Mouse (Mus musculus) adipocyte (in vitro differentiated cells): Measurements from ENCODE around the gene Pecr.
"Not testable (repeated sequence)": the region's sequence is repeated elsewhere in the genome, so short reads cannot be mapped to it uniquely, and the experiment has no call there.

Source experiments
- DNase-seq: peaks from one replicate; pipeline ENCODE4 v3.0.0-alpha.2; 2016; ENCODE audit warnings: low spot score

Gene Pecr

DNA sequence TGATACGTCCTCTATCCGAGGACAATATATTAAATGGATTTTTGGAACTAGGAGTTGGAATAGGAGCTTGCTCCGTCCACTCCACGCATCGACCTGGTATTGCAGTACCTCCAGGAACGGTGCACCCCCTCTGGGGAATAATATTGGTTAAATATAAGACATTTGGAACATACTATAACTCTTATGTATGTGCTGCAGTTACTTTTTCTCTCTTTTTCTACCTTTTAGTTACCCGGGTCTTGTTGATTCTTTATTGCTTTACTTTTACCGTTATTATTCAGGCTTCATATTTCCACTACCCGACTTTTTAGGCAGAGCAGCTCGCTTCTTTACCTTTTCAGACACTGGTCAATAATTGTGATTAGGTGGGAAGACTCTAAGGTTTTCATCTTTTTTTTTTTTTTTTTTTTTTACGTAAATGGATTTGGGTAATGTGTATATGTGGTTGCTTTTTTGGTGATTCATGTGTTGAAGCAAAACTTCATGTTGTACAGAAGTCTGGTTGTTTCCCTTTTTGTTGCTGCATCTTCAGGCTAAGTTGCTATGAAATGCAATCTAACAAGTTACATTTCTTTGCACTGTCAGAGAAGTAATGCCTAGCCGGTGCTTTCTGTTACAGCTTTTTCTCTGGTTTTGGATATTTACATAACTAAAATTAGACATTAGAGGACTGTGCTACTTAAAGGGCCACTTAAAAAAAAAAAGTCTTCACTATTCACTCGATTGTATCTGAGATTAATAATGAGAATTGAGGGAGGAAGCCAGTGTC lies 46.9 kb downstream of the Pecr start:
- no peak for DNase-seq

DNA sequence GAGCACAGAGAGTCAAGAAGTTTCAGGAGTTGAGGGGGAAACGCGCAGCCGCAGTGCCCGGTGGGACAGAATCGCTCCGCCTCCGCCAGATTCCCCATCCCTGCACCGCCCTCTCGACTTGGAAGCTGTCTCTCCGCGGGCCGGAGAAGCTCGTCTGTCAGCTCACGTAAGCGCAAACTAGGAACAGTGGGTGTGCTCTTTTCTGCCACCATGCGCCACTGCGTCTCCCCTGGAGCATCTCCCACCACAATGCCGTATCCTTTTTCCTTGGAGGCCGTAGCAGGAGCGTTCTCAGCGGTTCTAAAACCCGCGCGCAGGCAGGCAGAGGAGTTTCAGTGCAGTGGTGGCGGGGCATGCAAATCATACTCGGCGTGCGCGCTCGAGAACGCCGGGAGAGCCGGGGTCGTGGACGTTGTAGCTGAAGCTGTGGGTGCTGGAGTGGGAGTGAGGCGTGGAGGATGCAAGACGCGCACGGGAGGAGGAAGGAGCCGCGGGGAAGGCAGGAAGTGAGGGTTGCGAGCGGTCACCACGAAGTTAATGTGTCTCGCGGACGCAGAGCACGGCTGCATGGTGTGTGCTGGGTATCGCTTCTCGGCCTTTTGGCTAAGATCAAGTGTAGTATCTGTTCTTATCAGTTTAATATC lies 47.6 kb downstream of the Pecr start:
- not testable (repeated sequence) for DNase-seq

DNA sequence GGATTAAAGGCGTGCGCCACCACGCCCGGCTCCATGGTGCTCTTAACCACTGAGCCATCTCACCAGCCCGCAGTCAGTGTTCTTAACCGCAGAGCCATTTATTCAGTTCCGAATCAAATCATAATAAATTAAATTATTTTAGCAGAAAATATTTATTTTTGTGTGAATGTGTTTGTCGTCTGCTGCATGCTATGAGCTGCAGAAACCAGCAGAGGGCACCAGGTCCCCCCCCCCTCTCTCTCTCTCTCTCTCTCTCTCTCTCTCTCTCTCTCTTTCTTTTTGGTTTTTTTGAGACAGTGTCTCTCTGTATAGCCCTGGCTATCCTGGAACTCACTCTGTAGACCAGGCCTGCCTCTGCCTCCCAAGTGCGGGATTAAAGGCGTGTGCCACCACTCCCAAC lies 51.5 kb downstream of the Pecr start:
- DNase-seq, result not testable (repeated sequence)

DNA sequence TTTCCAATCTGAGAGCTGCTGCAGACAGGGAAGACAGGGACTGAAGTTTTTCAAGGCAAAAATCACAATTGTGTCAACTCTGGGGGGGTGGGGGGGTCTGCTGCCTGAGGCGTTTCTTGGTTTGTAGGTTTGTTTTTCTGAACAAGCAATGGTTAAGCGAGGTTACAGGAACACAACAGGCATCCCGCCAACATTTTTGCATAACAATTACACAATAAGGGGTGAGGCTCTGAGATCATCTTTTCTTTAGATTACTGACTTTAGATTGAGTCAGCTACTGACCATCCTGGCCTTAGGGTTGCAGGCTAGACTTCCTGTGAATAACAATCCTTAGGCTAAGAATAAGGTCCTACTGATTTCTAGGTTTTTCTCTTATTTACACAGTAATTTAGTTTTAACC lies 55.1 kb downstream of the Pecr start:
- DNase-seq, result peak; percentile 84

GRCm38 (mm10) chr1:72227546-72227945 lies 56.6 kb downstream of the Pecr start:
- DNase-seq, result no peak

GRCm38 (mm10) chr1:72226887-72227481 lies 57.1 kb downstream of the Pecr start:
- no peak for DNase-seq

- DNase-seq, result peak; percentile 51
Observed at GRCm38 (mm10) chr1:72226172-72226886, 57.8 kb downstream of the Pecr start.

DNA sequence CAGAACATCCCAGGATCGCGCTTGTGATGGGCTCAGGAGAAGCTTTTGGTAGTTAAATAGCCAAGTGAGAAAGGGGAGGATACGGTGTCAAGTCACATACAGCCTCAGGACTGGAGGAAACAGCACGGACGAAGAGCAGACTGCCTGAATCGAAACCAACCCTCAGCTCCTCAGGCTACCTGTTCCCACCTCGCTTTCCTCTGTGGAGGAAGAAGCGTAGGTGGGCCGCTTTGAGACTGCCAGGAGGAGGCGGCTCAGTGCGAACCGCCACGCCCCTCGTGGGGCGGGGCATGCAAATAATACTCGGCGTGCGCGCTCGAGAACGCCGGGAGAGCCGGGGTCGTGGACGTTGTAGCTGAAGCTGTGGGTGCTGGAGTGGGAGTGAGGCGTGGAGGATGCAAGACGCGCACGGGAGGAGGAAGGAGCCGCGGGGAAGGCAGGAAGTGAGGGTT lies 58.4 kb downstream of the Pecr start:
- DNase-seq, result peak; percentile 66

- no peak for DNase-seq
Observed at GRCm38 (mm10) chr1:72225054-72225718, 58.9 kb downstream of the Pecr start.

DNA sequence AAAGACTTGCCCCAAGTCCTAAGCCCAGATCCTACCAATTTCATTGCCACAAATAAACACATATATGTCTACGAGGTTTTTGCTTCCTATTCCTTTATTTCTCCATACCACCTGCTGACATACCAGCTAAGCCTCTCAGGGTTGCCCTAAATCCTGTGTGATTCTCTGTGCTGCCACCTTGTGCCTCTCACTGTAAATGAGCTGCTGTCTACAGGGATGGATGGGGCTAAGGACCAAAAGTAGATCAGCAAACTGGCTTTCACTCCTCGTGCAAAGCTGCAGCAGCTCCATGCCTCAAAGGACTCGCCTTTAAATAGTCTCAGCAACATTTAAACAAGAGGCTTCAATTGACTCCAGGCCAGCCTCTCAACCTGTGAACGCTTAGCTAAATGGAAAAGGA lies 64.1 kb downstream of the Pecr start:
- DNase-seq, result peak; percentile 41

- DNase-seq, result no peak
Observed at GRCm38 (mm10) chr1:72219116-72219515, 65.0 kb downstream of the Pecr start.

GRCm38 (mm10) chr1:72218626-72219025 lies 65.5 kb downstream of the Pecr start:
- DNase-seq, result no peak

GRCm38 (mm10) chr1:72216761-72217160 lies 67.4 kb downstream of the Pecr start:
- no peak for DNase-seq

DNA sequence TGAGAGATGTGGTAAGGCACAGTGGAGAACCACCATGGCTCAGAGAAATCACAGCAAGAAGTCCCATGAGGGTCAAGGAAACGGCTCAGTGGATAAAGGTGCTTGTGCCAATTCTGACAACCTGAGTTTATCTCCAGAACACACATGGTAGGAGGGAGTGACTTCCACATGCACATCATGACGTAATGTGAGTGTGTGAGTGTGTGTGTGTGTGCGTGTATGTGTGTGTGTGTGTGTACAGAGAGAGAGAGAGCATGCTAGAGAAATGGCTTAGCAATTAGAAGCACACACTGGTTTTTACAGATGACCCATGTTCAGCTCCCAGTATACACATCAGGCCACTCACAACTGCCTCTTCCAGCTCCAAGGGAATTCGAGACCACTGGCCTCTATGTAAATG lies 68.9 kb downstream of the Pecr start:
- DNase-seq, result no peak

DNA sequence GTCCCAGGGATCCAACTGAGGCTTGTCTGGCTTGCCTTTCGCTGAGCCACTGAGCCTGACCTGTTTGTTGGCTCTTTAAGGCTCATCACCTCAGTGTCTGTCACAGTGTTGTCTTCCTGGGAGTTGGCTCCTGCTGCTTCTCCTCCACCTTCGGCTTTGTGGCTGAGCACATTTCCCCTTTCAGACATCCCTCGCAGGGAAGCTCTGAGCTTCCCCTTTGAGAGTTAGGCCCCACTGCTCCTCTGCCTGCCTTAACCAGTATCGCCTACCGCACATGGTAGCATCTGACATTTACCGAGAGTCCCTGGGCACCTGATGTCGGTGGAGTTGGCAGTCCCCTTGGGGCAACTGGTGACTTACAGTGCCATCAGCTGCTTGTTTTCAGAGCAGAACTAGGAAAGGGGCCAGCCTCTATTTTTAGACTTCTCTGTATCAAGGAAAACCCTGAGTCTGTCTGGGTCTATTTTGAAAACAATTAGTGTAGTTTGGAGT lies 69.6 kb downstream of the Pecr start:
- peak; percentile 73 for DNase-seq

- no peak for DNase-seq
Observed at GRCm38 (mm10) chr1:72213954-72214353, 70.2 kb downstream of the Pecr start.

GRCm38 (mm10) chr1:72211701-72212699 lies 72.1 kb downstream of the Pecr start, which contains the start of gene Mreg:
Gene Mreg (minus strand): TSS chr1:72212307.
- peak; percentile 35 for DNase-seq

DNA sequence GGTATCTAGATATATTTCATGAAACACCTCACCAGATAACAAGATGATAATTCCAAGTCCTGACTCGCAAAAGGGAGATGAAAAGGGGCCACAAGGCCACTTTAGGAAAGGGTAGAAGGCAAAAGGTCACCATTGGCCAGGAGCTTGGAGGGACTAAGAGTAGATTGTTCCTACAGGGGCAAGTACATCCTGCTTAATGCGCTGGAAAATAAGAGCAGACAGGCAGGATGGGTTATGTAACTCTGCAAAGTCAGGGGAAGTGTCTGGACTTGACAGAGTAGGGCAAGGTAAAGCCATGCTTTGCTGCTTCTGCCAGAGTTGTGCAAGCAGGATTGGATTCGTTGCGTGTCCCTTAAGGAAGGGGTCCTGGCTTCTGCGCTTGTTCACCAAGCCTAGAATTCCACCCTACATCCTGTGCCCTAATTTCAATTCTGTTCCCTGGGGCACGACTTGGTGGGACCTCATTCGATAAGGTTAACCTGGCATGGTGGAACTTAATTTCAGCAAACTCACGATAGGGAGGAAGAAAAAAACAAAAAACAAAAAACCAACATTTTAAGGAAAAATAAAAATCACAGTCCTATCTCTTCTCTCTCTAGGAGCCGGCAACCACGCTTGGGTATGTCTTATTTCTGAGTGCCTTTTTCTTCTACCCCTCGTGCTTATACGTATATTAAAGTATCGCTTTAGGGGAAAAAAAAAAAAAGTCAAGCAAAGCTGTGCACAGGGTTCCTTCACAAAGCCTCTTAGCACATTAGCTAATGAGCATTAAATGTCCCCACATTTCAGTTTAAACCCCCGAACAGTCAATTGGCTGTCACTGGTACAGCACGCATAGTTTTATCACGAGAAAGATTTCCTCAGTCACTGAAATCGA lies 73.1 kb downstream of the Pecr start:
- DNase-seq, result no peak
